Mouse (Mus musculus) megakaryocyte, embryonic 14.5 days (primary cell): ENCODE measurements around the gene Sufu. TPM values are rescaled to one million over a fixed set of nuclear protein-coding genes. Genes with fewer than 3 reads are reported as not detected.

Source experiments
- H3K27me3 ChIP-seq: replicated peaks from 2 replicates; pipeline ENCODE3; 2012; ENCODE audit warnings: inconsistent platforms
- H3K36me3 ChIP-seq: replicated peaks from 2 replicates; pipeline ENCODE3; 2012; ENCODE audit warnings: low read length, inconsistent platforms, mixed read lengths
- H3K4me1 ChIP-seq: 2 replicates; pipeline ENCODE4 v1.6.1; 2012; ENCODE audit warnings: inconsistent platforms
- H3K4me3 ChIP-seq: replicated peaks from 2 replicates; pipeline ENCODE3; 2012; ENCODE audit warnings: moderate library complexity, mild to moderate bottlenecking, inconsistent platforms
- H3K9me3 ChIP-seq: 2 replicates; pipeline ENCODE4 v1.6.1; 2012; ENCODE audit warnings: inconsistent platforms
- FLI1 ChIP-seq: IDR thresholded peaks from 2 replicates; pipeline ENCODE4 v1.6.1; 2012; ENCODE audit warnings: low read length, inconsistent platforms, mixed read lengths
- GATA1 ChIP-seq: IDR thresholded peaks from 3 replicates; pipeline ENCODE4 v1.6.1; 2012; ENCODE audit warnings: mixed read lengths, low read length, inconsistent platforms, borderline replicate concordance
- polyA plus RNA-seq: library from polyadenylated mRNA; stranded (reverse); fragments of >175 nt; gene quantifications from 2 replicates; pipeline ENCODE4 v1.2.3, GENCODE M21; 2012; ENCODE audit warnings: low replicate concordance; ENCODE audit not compliant: insufficient read depth

Sufu gene
- polyA plus RNA-seq, 1 experiment: 8.7 TPM

DNA sequence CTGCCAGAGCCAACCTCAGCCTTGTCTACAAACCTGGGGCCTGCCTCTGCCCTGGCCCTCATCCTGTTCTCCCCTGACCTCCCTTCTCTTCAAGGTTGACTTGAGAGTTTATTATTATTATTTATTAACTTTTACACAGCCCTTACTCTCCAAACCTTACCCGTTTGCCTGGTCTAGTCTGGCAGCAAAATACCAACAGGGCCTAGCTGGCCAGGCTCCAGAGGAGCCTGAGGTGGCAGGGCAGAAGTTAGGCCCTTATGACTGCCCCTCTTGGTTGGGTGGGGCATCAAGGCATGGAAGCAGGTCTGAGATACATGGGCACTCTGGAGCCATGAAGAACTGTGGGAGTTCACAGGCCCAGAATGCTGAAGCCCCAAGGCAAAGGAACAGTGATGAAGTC is 111.1 kb downstream of the Sufu start:
- Histone ChIP-seq H3K9me3 (no peaks in the 10 kb centered on the region), H3K4me3 (peak overlapping the region; percentile 90), H3K27me3 (no peaks in the 10 kb centered on the region), H3K36me3 (peaks cover 96% of the 10 kb centered on the region), H3K4me1 (peaks cover 85% of the 10 kb centered on the region)
- TF ChIP-seq GATA1: no peak
- no peak for TF ChIP-seq FLI1

DNA sequence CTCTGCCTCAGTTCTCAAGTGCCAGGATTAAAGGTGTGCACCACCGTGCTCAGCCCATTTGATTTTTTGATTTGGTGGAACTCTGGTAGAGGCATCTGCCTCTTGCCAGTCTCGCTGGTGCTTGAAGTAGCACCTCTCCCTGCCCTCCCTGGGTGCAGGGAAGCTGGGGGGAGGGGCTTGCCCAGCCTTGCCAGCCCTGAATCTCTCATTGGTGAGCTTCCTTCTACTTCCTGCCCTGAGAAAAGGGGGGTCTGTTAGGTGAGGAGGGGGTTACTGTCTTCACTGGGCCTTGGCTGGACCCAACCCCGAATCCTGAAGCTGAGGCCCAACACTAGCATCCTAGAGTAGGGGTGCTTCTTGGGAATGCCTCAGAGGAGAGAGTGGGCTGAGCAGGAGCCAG is 112.0 kb downstream of the Sufu start:
- TF ChIP-seq FLI1: no peak
- no peak for TF ChIP-seq GATA1
- Histone ChIP-seq H3K9me3 (no peaks in the 10 kb centered on the region), H3K36me3 (peaks cover 96% of the 10 kb centered on the region), H3K4me1 (peaks cover 92% of the 10 kb centered on the region), H3K27me3 (no peaks in the 10 kb centered on the region), H3K4me3 (peak overlapping the region; percentile 90)

DNA sequence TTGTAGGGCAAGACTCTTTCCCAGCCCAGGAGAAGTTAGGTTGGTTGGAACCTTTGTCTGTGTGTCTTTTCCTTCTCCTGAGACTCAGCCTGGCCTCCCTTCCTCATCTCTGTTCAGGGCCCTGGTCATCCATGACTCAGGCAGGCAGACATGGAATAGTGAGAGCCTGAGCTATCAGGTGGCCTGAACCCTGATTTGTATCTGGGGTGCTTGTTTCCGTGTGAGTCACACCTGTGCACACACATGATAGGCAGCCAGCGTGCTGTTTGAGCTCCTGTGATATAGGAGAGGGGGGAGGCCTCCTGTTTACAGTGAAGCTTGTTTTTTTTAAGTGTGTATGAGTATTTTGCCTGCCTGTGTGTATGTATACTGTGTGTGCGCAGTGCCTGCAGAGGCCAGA is 112.5 kb downstream of the Sufu start:
- no peaks in the 10 kb centered on the region for H3K9me3 ChIP-seq
- H3K27me3 ChIP-seq: no peaks in the 10 kb centered on the region
- no peak for TF ChIP-seq FLI1
- no peak for TF ChIP-seq GATA1
- peaks cover 99% of the 10 kb centered on the region for H3K36me3 ChIP-seq
- H3K4me3 ChIP-seq: peak overlapping the region; percentile 90
- H3K4me1 ChIP-seq: peaks cover 97% of the 10 kb centered on the region

DNA sequence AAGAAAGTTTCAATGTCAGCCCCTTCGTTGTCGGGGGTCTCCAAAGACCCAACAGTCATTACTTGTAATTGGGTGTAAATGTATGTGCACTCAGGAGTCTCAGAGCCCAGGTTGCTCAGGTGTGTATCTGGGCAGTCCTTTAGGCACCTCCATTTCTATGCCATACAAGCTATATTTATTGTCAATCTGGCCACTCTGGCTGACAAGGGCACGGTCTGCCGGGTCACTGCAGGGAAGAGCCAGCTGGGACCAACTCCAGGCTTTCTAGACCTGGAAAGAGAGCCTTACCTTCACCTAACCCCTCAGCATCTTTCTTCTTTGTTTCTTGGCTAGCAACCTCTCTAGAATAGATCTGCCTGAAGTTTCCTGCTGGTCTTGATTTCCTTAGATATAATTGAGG is 113.0 kb downstream of the Sufu start:
- TF ChIP-seq FLI1 (no peak), GATA1 (no peak)
- Histone ChIP-seq H3K36me3 (peaks cover 99% of the 10 kb centered on the region), H3K27me3 (no peaks in the 10 kb centered on the region), H3K9me3 (no peaks in the 10 kb centered on the region), H3K4me1 (peaks cover 98% of the 10 kb centered on the region), H3K4me3 (peak overlapping the region; percentile 90)

DNA sequence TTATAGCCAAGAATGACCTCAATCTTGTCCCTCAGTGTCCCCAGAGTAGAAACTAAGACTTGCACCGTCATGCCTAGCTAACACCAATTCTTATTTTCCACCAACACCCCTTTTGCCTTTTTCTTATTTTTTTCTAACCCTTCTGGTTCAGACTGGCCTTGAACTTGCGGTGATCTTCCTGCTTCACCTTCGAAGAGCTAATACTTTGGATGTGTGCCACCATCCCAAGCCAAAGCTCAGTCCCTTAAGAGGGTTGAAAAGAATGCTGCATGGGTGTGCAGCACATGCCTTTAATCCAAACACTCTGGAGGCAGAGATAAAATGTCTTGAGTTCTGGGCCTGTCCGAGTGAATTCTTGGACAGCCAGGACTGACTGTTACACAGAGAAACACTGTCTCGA is 113.7 kb downstream of the Sufu start:
- Histone ChIP-seq H3K4me1 (peaks cover 98% of the 10 kb centered on the region), H3K27me3 (no peaks in the 10 kb centered on the region), H3K4me3 (peak overlapping the region; percentile 80), H3K36me3 (peaks cover 99% of the 10 kb centered on the region), H3K9me3 (no peaks in the 10 kb centered on the region)
- TF ChIP-seq FLI1: no peak
- TF ChIP-seq GATA1: no peak

DNA sequence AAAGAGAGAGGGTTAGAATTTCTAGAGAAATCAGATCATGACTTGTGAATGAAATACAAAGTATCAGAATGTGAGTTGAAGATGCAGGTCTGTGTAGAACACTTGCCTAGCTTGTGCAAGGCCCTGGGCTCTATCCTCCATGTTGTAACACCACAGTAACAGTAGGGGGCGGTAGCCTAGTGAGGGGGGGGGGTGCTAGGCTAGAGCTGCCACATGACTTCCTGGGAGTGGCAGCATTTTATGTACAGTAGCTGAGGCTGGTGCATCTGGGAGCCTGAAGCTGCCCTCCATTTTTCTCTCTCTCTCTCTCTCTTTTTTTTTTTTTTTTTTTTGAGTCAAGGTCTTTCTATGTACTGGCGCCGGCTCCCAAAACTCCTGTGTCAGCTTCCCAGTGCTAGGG is 114.1 kb downstream of the Sufu start:
- H3K9me3 ChIP-seq: no peaks in the 10 kb centered on the region
- H3K36me3 ChIP-seq: peaks cover 99% of the 10 kb centered on the region
- peaks cover 98% of the 10 kb centered on the region for H3K4me1 ChIP-seq
- peak overlapping the region; percentile 87 for H3K4me3 ChIP-seq
- no peak for TF ChIP-seq FLI1
- no peak for TF ChIP-seq GATA1
- no peaks in the 10 kb centered on the region for H3K27me3 ChIP-seq

DNA sequence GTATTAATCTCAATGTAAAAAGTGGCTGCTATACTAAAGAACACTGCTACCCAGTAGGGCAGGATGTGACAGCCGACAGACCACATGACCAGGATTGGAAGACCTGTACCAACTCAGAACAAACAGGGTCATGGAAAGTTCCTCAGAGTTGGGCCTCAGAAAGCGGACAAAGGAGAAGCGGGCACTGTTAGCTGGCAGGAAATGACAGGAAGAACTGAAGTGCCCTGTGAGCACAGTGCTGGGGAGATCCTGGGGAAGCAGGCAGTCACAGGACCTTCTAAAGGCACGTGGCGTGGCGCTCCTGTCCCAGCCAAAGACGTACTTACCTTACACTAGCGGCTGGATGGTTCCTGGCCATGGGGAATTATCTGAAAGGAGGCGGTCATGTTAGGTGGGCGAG is 114.6 kb downstream of the Sufu start:
- H3K27me3 ChIP-seq: no peaks in the 10 kb centered on the region
- peaks cover 99% of the 10 kb centered on the region for H3K36me3 ChIP-seq
- no peaks in the 10 kb centered on the region for H3K9me3 ChIP-seq
- H3K4me1 ChIP-seq: peaks cover 97% of the 10 kb centered on the region
- TF ChIP-seq GATA1 (no peak), FLI1 (no peak)
- peak overlapping the region; percentile 87 for H3K4me3 ChIP-seq

DNA sequence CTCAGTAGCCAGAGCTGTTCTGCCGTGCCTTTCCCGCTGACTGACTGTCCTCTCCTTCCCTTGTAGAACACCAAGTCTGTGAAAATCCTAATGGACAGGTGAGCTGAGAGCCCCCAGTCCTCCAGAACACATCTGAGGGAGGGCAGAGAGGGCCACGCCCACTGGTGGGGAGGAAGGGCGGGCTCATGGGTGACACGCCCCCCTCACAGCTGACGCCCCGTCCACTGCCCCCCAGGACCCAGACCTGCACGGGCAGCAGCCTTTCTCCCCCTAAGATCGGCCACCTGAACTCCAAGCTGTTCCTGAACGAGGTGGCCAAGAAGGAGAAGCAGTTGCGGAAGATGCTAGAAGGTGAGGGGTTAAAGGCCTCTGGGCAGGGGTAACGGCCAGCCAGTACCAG is 117.7 kb downstream of the Sufu start:
- H3K4me1 ChIP-seq: peaks cover 97% of the 10 kb centered on the region
- no peaks in the 10 kb centered on the region for H3K27me3 ChIP-seq
- no peak for TF ChIP-seq GATA1
- no peak for TF ChIP-seq FLI1
- peaks cover 85% of the 10 kb centered on the region for H3K36me3 ChIP-seq
- no peaks in the 10 kb centered on the region for H3K9me3 ChIP-seq
- H3K4me3 ChIP-seq: no peak overlapping the region

DNA sequence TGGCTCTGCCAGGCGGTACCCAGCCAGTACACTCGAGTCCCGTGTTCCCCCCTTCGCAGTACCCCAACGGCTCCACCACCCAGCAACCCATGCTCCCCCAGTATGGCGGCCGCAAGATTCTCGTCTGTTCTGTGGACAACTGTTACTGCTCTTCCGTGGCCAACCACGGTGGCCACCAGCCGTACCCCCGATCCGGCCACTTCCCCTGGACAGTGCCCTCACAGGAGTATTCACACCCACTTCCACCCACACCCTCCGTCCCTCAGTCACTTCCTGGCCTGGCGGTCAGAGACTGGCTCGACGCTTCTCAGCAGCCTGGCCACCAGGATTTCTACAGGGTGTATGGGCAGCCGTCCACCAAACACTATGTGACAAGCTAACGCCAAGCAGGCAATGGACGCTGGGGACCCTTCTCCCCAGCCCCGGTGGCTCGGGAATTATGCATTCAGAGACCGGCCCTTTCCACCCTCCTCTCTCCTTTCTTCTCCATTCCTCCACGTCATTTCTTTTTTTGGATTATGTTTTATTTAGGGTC is 118.7 kb downstream of the Sufu start:
- TF ChIP-seq FLI1 (no peak), GATA1 (no peak)
- Histone ChIP-seq H3K4me3 (no peak overlapping the region), H3K36me3 (peaks cover 76% of the 10 kb centered on the region), H3K4me1 (peaks cover 97% of the 10 kb centered on the region), H3K9me3 (no peaks in the 10 kb centered on the region), H3K27me3 (no peaks in the 10 kb centered on the region)

DNA sequence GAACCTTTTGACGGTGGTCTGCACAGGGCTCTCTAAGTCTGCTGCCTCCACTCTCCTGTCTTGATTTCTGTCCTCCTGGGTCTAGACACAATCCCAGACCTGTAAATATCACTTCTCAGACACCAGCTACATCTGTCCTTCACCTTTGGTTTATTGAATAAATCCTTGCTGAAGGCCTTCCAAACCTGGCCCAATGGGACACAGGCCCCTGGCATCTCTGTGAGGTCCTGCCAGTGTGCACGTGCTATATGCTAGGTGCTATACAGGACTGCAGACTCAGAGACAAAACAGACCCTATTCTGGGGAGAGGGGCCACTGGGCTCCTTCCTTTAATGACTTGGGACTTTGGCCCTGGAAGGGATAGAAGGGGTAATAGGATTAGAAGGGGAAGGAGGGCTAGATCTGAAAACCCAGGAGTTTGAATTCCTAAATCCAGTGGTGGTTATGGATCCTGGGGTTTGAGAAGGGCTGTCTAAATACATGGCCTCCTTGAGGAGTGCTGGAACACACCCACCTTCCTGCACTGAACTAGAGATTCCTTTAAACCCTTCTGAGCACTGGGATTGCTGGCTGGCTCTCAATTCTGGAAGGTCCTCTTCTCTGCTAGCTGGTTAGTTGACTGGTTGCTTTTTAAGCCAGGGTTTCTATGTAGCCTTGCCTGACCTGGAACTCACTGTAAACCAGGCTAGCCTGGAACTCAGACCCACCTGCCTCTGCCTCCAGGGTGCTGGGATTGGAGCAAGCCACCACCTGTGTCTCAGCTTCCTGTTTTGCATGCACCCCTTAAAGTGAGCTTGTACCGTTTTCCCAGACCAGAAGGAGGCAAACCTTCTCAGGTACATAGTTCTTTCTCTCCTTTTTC is 120.2 kb downstream of the Sufu start:
- H3K9me3 ChIP-seq: no peaks in the 10 kb centered on the region
- H3K4me1 ChIP-seq: peaks cover 97% of the 10 kb centered on the region
- TF ChIP-seq FLI1 (no peak), GATA1 (no peak)
- H3K4me3 ChIP-seq: no peak overlapping the region
- no peaks in the 10 kb centered on the region for H3K27me3 ChIP-seq
- peaks cover 61% of the 10 kb centered on the region for H3K36me3 ChIP-seq
